Mouse (Mus musculus): ENCODE results near the gene Hnrnpul1.
"Not testable (repeated sequence)": the region's sequence is repeated elsewhere in the genome, so short reads cannot be mapped to it uniquely, and the experiment has no call there.

Hnrnpul1 gene

GRCm38 (mm10) chr7:25780753-25781152, 26.2 kb upstream of the Hnrnpul1 start:
- DNase-seq (ENCODE audit: low spot score in 2 of 2) = no peak

GRCm38 (mm10) chr7:25780021-25780420, 25.5 kb upstream of the Hnrnpul1 start:
- no peak for DNase-seq (ENCODE audit: low spot score in 2 of 2)

- no peak for DNase-seq (ENCODE audit: low spot score in 2 of 2)
These were observed 13.7 kb upstream of the Hnrnpul1 start for GRCm38 (mm10) chr7:25768229-25768628.

GRCm38 (mm10) chr7:25766108-25766507, 11.6 kb upstream of the Hnrnpul1 start:
- no peak for DNase-seq (ENCODE audit: low spot score in 2 of 2)

GRCm38 (mm10) chr7:25764221-25764620, 9.7 kb upstream of the Hnrnpul1 start:
- DNase-seq (ENCODE audit: low spot score in 2 of 2) = no peak

- no peak for DNase-seq (ENCODE audit: low spot score in 2 of 2)
These were observed 9.1 kb upstream of the Hnrnpul1 start for GRCm38 (mm10) chr7:25763678-25764077.

GRCm38 (mm10) chr7:25761354-25761753, 6.8 kb upstream of the Hnrnpul1 start:
- DNase-seq (ENCODE audit: low spot score in 2 of 2) = no peak

- DNase-seq (ENCODE audit: low spot score in 2 of 2) = peak; percentile 90 to 96
These were observed 1.5 kb upstream of the Hnrnpul1 start for GRCm38 (mm10) chr7:25756011-25756410.

GRCm38 (mm10) chr7:25755468-25755833, 894 bp upstream of the Hnrnpul1 start:
- peak; percentile 68 to 81 for DNase-seq (ENCODE audit: low spot score in 2 of 2)

- DNase-seq (ENCODE audit: low spot score in 2 of 2) = no peak
These were observed 169 bp downstream of the Hnrnpul1 start for GRCm38 (mm10) chr7:25754439-25754737.

GRCm38 (mm10) chr7:25753643-25754438, 716 bp downstream of the Hnrnpul1 start:
- peak in 1 of 2 experiments; percentile 31 for DNase-seq (ENCODE audit: low spot score in 2 of 2)

GRCm38 (mm10) chr7:25753076-25753475, 1.5 kb downstream of the Hnrnpul1 start:
- no peak for DNase-seq (ENCODE audit: low spot score in 2 of 2)

GRCm38 (mm10) chr7:25746844-25747243, 7.7 kb downstream of the Hnrnpul1 start:
- no peak for DNase-seq (ENCODE audit: low spot score in 2 of 2)

- DNase-seq (ENCODE audit: low spot score in 2 of 2) = no peak
These were observed 16.3 kb downstream of the Hnrnpul1 start for GRCm38 (mm10) chr7:25738277-25738676.

- DNase-seq (ENCODE audit: low spot score in 2 of 2) = no peak
These were observed 17.6 kb downstream of the Hnrnpul1 start for GRCm38 (mm10) chr7:25736920-25737319.

GRCm38 (mm10) chr7:25734991-25735390, 19.6 kb downstream of the Hnrnpul1 start:
- DNase-seq (ENCODE audit: low spot score in 2 of 2) = no peak

GRCm38 (mm10) chr7:25731294-25732055, 23.1 kb downstream of the Hnrnpul1 start:
- no peak for DNase-seq (ENCODE audit: low spot score in 2 of 2)

GRCm38 (mm10) chr7:25729862-25730261, 24.7 kb downstream of the Hnrnpul1 start:
- DNase-seq (ENCODE audit: low spot score in 2 of 2) = no peak

- DNase-seq (ENCODE audit: low spot score in 2 of 2) = no peak
These were observed 25.2 kb downstream of the Hnrnpul1 start for GRCm38 (mm10) chr7:25729396-25729795.

- DNase-seq (ENCODE audit: low spot score in 2 of 2) = no peak
These were observed 26.8 kb downstream of the Hnrnpul1 start for GRCm38 (mm10) chr7:25727800-25728199.

- no peak for DNase-seq (ENCODE audit: low spot score in 2 of 2)
These were observed 28.7 kb downstream of the Hnrnpul1 start for GRCm38 (mm10) chr7:25725886-25726285.

- not testable (repeated sequence) for DNase-seq (ENCODE audit: low spot score in 2 of 2)
These were observed 32.8 kb downstream of the Hnrnpul1 start for GRCm38 (mm10) chr7:25721776-25722175.

- no peak for DNase-seq (ENCODE audit: low spot score in 2 of 2)
These were observed 33.8 kb downstream of the Hnrnpul1 start for GRCm38 (mm10) chr7:25720760-25721159.
